Mouse (Mus musculus) testis, adult 2 months (tissue): ENCODE results near the gene Tmem43.

Source experiments
- CTCF ChIP-seq: fragments of 200-500 bp; IDR thresholded peaks from 2 replicates; pipeline ENCODE4 v1.5.1; 2012; ENCODE audit warnings: low read depth, mild to moderate bottlenecking, inconsistent platforms, low read length, moderate library complexity; ENCODE audit not compliant: control insufficient read depth, insufficient read depth, insufficient replicate concordance
- POLR2A ChIP-seq: fragments of 200-500 bp; IDR thresholded peaks from 2 replicates; pipeline ENCODE4 v1.6.1; 2012; ENCODE audit warnings: low read depth, mild to moderate bottlenecking, inconsistent platforms, low read length, moderate library complexity; ENCODE audit not compliant: control insufficient read depth

- TF ChIP-seq POLR2A (no peak), CTCF (no peak)
These were observed 16.4 kb downstream of the Tmem43 start for GRCm38 (mm10) chr6:91489872-91490271.
